Mouse (Mus musculus) thymus, postnatal 36 days (tissue): Measurements from ENCODE around the gene Nupl1.

Experiments
- DNase-seq, 2 experiments: peaks; one replicate each; pipeline ENCODE4 v3.0.0; 2022; ENCODE audit warnings: mixed read lengths in 2 of 2

Nupl1 gene

GRCm38 (mm10) chr14:60219886-60220285 is 31.3 kb downstream of the Nupl1 start:
- DNase-seq: no peak

- no peak for DNase-seq
These were observed 33.6 kb downstream of the Nupl1 start for GRCm38 (mm10) chr14:60217616-60218015.

DNA sequence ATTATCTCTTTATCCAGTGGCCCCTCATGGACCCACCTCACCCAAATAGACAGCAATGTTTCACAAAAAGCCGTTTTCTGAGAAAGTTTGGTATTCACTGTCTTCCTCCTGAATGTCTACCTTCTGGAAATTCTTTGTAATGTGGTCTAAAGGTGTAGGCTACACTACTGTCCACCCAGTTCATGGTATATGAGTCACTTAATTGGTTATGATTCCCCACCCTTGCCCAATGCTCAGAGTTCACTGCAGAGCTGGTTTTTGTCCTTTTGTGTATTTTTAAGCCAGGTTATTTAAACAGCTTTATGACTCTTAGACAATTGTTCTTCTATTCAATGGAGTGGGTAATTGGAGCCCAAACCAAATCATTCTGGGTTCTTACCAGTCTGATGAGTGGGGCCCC is 35.1 kb downstream of the Nupl1 start:
- no peak for DNase-seq

DNA sequence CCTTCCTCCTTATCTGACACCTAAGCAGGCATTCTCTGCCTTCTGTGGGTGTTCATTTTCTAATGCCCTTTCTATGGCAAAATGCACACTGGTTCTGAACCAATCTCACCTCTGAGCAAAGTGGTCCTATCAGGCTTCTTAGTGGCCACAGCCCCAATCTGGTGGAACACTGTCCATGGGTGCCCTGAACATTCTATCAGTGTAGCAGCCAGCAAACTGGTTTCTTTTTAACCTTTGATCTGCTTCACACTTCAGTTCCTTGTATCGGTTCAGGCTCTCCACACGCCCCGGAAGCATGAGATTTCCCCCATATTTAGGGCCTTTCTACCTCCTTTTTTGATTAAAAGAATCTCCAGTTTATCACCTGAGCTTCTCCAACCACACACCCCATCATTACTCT is 36.2 kb downstream of the Nupl1 start:
- no peak for DNase-seq

- DNase-seq: no peak
These were observed 37.2 kb downstream of the Nupl1 start for GRCm38 (mm10) chr14:60214040-60214439.

DNA sequence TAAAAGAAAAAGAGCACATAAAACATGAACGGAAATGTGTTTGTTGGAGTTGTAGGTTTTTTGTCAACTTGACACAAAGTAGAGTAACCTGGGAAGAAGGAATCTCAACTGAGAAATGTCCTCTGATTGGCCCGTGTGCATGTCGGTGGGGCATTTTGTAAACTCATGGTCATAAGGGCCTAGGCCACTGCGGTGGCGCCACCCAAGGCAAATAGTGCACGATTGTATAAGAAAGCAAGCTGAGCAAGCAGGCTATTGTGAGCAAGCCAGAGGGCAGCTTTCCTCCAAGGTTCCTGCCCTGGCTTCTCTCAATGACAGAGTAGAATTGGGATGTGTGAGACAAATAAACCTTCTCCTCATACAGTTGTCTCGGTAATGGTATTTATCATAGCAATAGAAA is 42.1 kb downstream of the Nupl1 start:
- DNase-seq: no peak

GRCm38 (mm10) chr14:60204993-60205392 is 46.2 kb downstream of the Nupl1 start:
- DNase-seq: no peak

DNA sequence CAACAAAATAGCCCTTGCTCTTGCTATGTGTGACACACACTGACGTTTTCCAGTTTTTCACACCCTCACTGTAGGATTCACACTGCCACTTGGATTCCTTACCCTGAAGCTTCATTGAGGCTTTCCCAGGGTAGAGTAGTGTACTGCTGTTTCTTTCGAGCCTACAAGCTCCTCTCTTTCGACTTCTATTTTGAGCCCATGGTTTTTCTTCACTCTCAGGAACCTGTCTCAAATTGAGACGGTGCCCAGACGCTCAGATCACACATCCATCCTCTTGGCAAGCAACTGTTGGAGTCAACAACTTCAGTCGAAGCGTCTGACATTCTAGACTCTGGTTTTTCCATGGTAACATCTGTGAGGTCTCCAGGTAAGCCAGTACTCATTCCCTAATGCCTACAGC is 54.3 kb downstream of the Nupl1 start, which contains the start of gene Atp8a2:
Atp8a2 (minus strand) TSS at position 296 of the 400 bp plus-strand sequence.
- DNase-seq: no peak

- no peak for DNase-seq
These were observed 55.2 kb downstream of the Nupl1 start for GRCm38 (mm10) chr14:60195999-60196398.

DNA sequence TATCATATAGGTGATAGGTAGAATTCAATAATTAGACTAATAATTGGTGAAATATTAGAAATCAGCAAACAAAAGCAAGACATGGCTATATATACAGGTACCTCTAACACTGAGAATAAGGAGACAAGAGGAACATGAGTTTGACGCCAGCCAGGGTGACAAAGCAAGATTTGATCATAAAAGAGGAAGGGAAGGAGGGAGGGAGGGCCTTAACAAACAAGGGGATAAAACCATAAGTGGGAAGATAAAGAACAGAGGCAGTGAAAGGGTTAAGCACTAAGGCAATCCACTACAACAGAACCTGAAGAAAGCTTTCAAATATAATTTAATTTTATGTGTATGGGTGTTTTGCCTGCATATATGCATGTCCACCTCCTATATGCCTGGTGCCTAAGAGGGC is 56.6 kb downstream of the Nupl1 start:
- DNase-seq: no peak

GRCm38 (mm10) chr14:60189771-60190170 is 61.5 kb downstream of the Nupl1 start:
- DNase-seq: no peak

DNA sequence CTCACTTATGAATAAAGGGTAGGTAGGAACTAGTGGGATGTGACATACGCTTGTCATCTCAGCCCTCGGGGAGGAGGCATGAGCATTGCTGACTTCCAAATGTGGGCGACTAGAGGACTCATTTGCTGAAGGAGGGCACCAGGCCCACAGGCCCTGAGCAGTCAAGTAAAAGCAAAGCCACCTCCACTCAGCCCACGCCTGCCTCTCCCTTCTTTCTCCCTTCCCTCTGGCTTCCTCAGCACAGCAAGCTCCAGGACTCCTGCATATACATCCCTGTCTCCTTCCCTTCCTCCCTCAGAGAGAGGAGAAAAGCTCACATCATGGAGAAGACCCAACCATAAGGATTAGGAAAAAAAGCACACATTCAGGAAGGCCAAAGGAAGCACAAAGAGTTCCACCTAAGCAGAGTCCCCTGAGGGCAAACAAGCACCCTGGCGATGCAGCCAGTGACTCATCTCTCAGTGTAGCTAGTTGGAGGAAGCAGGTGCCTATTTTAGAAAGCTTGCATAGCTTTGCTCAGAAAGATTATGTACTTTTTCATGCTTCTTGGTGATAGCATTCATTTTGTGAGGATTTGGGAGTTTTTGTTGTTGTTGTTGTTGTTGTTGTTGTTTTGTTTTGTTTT is 62.9 kb downstream of the Nupl1 start:
- DNase-seq: no peak

DNA sequence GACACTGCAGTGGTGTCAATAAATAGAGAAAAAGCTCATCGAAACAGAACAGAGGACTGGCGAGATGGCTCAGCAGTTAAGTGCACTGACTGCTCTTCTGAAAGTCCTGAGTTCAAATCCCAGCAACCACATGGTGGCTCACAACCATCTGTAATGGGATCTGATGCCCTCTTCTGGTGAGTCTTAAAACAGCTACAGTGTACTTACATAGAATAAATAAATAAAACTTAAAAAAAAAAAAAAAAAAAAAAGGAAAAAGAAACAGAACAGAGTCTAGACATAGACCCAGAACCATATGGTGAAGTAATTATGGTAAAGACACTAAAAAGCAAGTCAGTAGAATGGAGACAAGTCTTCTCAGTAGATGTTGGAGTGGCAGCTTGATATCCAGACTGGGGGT is 69.9 kb downstream of the Nupl1 start:
- no peak for DNase-seq

GRCm38 (mm10) chr14:60178571-60178955 is 72.7 kb downstream of the Nupl1 start:
- DNase-seq: no peak

- DNase-seq: peak; percentile 6 to 12
These were observed 73.3 kb downstream of the Nupl1 start for GRCm38 (mm10) chr14:60177614-60178570.

DNA sequence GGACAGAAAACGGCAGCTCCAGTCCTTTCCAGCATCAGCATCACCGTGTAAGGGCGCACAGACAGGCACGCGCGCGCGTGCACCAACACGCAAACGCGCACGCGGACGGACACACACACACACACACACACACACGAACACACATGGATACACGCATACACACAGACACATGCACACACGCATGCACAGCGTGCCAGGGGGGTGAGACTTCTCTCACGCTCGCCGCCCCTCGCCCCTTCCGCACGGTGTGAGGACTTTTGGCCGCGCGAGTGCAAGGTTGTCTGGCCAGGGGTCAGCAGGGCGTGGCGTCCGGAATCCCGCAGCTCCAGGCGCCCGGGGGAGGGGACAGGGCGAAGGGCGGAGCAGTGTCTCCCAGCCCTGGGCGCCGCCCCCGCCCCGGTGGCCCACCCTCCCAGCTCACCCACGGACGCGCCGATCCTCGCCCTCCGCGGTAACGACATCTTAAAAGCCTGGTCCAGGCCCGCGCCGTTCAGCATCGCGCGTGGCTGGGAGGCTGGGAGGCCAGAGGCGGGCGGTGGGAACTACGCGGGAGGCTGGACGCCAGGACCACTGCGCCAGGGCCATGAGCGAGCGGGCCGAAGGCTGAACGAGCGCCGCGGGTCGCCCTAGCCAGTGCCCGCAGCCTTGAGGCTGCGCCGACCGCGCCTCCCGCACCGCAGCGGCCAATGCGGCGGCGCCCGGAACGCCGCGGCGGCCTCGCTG is 74.2 kb downstream of the Nupl1 start:
- DNase-seq: peak in 1 of 2 experiments; percentile 13

DNA sequence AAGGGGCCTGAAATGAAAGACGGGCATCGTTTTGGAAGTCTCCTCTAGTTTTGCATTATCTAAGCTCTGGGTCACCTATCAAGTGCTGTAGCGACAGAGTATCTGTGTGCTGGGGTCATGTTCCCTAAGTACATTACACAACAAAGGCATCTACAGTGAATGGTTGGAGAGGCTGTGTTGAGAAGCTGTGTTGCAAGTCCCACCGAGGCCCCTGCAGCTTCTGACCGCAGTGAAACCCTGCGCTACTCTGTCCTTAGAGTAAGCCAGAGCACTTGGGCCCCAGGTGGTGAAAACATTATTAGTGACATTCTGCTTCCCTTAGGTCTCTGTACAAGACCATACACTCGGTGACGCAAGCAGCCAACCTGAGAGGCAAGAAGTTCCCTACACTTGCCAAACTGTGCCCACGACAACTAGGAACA is 74.8 kb downstream of the Nupl1 start:
- no peak for DNase-seq

DNA sequence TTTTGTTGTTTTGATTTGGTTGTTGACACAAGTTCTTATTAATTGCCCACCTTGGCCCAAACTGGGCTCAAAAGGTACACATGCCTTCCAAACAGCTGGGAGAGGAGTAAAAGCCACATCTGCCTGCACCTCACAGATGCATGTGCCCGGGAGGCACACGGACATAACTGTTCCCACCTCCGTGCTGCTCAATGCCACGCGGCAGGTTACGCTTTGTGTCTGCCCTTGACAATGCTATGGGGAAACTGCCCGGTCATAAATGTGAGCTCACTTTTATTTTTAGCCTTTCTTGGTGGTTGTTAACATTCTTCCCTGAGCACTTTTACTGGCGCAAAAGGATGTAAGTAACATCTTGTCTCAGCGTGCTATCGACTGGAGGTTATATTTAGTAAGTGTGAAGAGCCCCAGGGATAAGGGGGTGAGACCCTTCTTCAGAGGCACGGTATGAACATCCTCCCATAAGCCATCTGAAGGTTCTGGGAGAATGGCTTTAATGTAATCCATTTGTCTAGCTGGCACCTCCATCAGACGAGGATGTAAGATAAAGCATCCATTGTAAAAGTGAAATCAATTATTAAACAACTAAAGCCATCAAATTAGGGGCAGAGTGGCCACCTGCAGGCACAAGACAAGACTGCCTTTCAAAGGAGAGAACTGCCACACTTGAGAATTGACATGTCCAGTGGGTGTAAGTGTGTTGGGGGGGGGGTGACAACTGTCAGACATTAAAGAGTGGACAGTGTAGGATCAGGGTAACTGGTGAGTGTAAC is 78.8 kb downstream of the Nupl1 start:
- DNase-seq: no peak

DNA sequence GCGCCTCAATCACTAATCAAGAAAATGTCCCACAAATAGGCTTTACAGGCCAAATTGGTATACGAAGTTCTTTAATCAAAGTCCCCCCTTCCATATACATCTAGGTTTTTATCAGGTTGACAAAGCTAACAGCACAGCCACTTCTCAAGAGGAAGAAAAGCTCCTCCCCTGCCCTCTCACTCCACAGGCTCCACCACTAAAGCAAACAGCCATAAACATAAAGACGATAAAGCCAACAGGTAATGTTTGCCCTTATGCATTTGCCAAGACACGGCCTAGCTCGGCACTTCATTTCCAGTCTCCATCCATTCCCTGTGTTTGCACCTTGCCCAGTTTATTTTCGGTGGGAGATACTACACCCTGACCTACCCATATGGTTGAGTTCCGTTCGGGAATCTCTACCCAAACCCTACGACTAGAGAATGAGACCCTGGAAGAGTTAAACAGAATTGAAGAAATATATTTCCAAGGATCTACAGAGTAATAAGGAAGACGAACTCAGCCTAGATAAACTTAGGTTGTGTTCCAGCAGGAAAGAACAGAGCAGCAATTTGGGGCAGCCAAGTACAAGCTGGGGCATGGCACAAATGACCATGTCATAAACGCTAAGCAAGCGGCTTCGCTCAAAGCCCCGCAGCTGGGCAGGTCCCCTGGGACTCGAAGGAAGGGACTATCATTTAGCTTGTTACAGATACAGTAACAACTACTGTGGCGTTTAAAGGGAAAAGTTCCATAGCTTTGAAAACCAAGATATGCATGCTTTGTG is 80.2 kb downstream of the Nupl1 start:
- DNase-seq: no peak

GRCm38 (mm10) chr14:60163367-60163766 is 87.9 kb downstream of the Nupl1 start:
- no peak for DNase-seq

GRCm38 (mm10) chr14:60152373-60152772 is 98.9 kb downstream of the Nupl1 start:
- no peak for DNase-seq

DNA sequence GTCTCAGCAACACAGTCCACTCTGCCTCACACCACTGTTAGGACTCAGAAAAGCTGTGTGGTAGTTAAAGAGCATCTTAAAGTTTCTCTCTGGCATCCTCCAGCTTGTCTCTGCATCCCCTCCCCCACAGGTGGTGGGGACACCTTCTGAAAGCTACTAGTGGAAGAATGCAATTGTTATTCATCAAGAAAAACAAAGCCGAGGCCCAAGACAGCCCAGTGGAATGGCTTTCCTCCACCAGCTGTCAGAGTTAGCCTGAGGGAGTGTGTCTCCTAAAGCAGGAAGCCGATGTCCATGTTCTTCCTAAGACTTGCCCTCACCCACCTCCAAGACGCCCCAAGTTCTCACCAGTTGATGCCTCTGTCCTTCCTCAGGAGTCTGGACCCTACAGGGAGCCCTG is 102.3 kb downstream of the Nupl1 start:
- no peak for DNase-seq
